Mouse (Mus musculus) neural tube, embryonic 12.5 days (tissue): ENCODE data around the gene Radil. TPM values are rescaled to one million over a fixed set of nuclear protein-coding genes. Genes with fewer than 3 reads are reported as not detected.

Source experiments
- ATAC-seq: fragments of 200-750 bp; cut with Nextera tagmentation; 2 replicates; pipeline ENCODE4 v1.8.0; 2017; ENCODE audit warnings: low read depth, mild to moderate bottlenecking, moderate TSS enrichment, moderate library complexity; ENCODE audit not compliant: low FRiP score
- H3K27ac ChIP-seq: fragments of 300-500 bp; sonication (generic); 2 replicates; pipeline ENCODE4 v1.5.1; 2016
- H3K27me3 ChIP-seq: fragments of 300-500 bp; sonication (generic); replicated peaks from 2 replicates; pipeline ENCODE4 v1.6.1; 2016; ENCODE audit warnings: mild to moderate bottlenecking
- H3K36me3 ChIP-seq: fragments of 300-500 bp; sonication (generic); 2 replicates; pipeline ENCODE4 v1.6.1; 2016; ENCODE audit warnings: mild to moderate bottlenecking
- H3K4me1 ChIP-seq: fragments of 300-500 bp; sonication (generic); 2 replicates; pipeline ENCODE4 v1.6.1; 2016
- H3K4me2 ChIP-seq: fragments of 300-500 bp; sonication (generic); replicated peaks from 2 replicates; pipeline ENCODE4 v1.6.1; 2016; ENCODE audit warnings: mild to moderate bottlenecking
- H3K4me3 ChIP-seq: fragments of 300-500 bp; sonication (generic); 2 replicates; pipeline ENCODE4 v1.5.1; 2016
- H3K9ac ChIP-seq: fragments of 300-500 bp; sonication (generic); 2 replicates; pipeline ENCODE4 v1.6.1; 2016; ENCODE audit warnings: mild to moderate bottlenecking
- H3K9me3 ChIP-seq: fragments of 300-500 bp; sonication (generic); 2 replicates; pipeline ENCODE4 v1.6.1; 2016; ENCODE audit warnings: mild to moderate bottlenecking
- WGBS: fragments of 180-500 bp; shearing (Covaris S2); methylation state at CpG from one replicate; pipeline ENCODE4 v1.1.7; 2016; 5-methylcytosine and 5-hydroxymethylcytosine counted together
- polyA plus RNA-seq: library from polyadenylated mRNA; unstranded; fragments of >200 nt; fragmentation: Nextera tagmentation; extraction: Ambion mirVana; gene quantifications from 2 replicates; pipeline ENCODE4 v1.2.1, GENCODE M21; 2016

Radil gene
- polyA plus RNA-seq, 1 experiment from 2014 or later, result 14.1 TPM

GRCm38 (mm10) chr5:142439911-142440432 is 110.9 kb downstream of the Radil start:
- ATAC-seq, result peak; percentile 74
- H3K9ac ChIP-seq, result peak overlapping the region; percentile 26; the same call in 1 of the 2 replicates

DNA sequence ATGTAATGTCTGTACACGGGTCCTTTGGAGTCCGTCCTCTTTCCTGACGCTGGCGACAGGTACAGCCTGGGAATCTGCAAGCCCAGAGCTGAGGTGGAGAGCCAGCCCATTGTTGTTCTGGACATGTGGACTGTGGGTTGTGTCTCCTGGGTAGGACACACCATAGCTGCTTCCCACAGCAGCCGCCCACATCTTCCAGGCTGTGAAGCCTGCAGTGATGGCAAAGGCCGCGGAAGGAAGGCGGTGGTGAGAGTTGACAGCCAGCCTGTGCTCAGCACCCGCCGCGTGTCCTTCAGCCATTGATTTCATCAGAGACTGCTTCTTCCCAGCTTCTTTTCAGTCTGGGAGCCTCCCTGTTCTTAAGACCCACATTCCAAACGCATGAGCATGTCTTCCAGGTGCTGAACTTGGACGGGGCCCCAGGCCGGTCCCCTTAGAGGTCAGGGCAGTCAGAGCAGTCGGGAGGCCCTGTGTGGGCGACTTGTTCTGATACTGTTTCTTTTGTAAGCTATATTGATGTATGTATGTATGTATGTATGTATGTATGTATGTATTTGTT is 112.4 kb downstream of the Radil start:
- no peak overlapping the region for H3K4me3 ChIP-seq
- H3K27ac ChIP-seq, result no peak overlapping the region
- H3K9me3 ChIP-seq, result no peaks in the 10 kb centered on the region
- 93% methylated on average over 16 of the region's 16 CpGs for WGBS
- ATAC-seq, result no peak
- no peak overlapping the region for H3K9ac ChIP-seq
- H3K4me1 ChIP-seq, result peaks cover 46% of the 10 kb centered on the region
- peaks cover 19% of the 10 kb centered on the region for H3K36me3 ChIP-seq
- no peaks in the 10 kb centered on the region for H3K27me3 ChIP-seq
- H3K4me2 ChIP-seq, result no peak overlapping the region

More at GRCm38 (mm10) chr5:142439911-142440432, 110.9 kb downstream of the Radil start:
- H3K9me3 ChIP-seq, result no peaks in the 10 kb centered on the region
- 1% methylated on average over 12 of the region's 12 CpGs for WGBS
- H3K4me3 ChIP-seq, result peak overlapping the region; percentile 23; the same call in 1 of the 2 replicates
- peak overlapping the region; percentile 57 for H3K4me2 ChIP-seq
- peaks cover 50% of the 10 kb centered on the region for H3K4me1 ChIP-seq
- H3K27me3 ChIP-seq, result no peaks in the 10 kb centered on the region
- H3K36me3 ChIP-seq, result peaks cover 19% of the 10 kb centered on the region
- H3K27ac ChIP-seq, result peak overlapping the region; percentile 47; the same call in 1 of the 2 replicates

- no peak for ATAC-seq
- Histone ChIP-seq H3K9me3 (no peaks in the 10 kb centered on the region), H3K4me1 (peaks cover 41% of the 10 kb centered on the region), H3K9ac (no peak overlapping the region), H3K4me2 (no peak overlapping the region), H3K4me3 (no peak overlapping the region), H3K27me3 (no peaks in the 10 kb centered on the region), H3K36me3 (peaks cover 19% of the 10 kb centered on the region), H3K27ac (no peak overlapping the region)
- WGBS, result 96% methylated on average over 15 of the region's 15 CpGs
Observed at GRCm38 (mm10) chr5:142435736-142436135, 115.2 kb downstream of the Radil start.

Other genes starting within 250 kb of the Radil start
- gene Foxk1, start 149.6 kb downstream of the Radil start, polyA plus RNA-seq, result 6.2 and 7.2 TPM in 2 replicates
- 15.7 and 17.7 TPM in 2 replicates for gene Ap5z1, start 87.2 kb downstream of the Radil start, polyA plus RNA-seq
- gene Papolb, start 21.0 kb downstream of the Radil start, polyA plus RNA-seq, result 0.26 and 0.34 TPM in 2 replicates
- gene Mmd2, start 57.7 kb upstream of the Radil start, polyA plus RNA-seq, result 14.2 and 16.4 TPM in 2 replicates
- gene Wipi2, start 76.6 kb upstream of the Radil start, polyA plus RNA-seq, result 58.1 and 61.6 TPM in 2 replicates
- 65.0 and 66.7 TPM in 2 replicates for gene Slc29a4, start 141.4 kb upstream of the Radil start, polyA plus RNA-seq